Mouse (Mus musculus) frontal cortex, adult (tissue): ENCODE results near the gene Olfr1512.
"Not testable (repeated sequence)": the region's sequence is repeated elsewhere in the genome, so short reads cannot be mapped to it uniquely, and the experiment has no call there.

Experiments
- ATAC-seq: cut with Nextera tagmentation; 2 replicates; pipeline ENCODE4 v1.9.2; 2017; ENCODE audit warnings: mild to moderate bottlenecking, moderate library complexity, mixed read lengths; ENCODE audit not compliant: low TSS enrichment

The Olfr1512 gene

DNA sequence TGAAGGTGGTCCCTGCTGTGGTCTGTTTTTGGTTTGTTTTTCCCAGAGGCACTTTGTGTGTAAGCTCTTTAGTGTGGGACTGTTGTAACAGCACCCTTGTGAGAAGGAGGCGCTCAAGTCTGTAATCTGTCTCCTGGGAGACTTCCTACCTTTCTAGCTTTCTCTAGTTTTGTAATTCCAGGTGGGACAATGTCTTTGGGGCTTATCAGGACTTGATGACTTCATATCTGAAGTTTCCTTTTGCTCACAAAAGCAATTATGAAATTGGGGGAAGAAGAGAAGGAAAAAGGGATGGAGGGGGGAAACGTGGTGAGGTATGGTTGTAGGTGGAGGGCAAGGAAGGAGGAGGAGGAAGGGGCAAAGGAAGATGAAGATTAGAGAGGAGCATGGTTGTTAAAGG, at the start of gene Olfr1512:
TSS of gene Olfr1512 (minus strand) at position 101 of the 400 bp plus-strand sequence.
- no peak for ATAC-seq

DNA sequence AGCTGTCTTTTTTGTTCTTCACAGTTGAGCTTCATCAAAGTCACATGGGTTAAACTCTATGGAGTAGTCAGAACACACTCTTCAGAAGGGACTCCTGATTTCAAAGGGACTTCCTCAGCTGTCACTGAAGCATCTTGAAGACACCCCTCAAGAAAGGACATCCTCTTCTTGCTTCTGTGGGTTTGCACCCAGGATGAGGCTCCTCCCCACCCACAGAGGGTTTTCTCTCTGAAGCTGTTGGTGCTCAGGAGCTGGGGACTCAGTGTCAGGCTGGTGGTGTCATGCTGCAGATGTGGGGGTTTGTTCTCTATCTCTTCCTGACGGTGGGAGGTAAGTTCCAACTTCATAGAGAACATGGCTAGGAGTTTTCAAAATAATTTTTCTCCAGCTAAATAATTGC, 48.7 kb upstream of the Olfr1512 start:
- ATAC-seq, result no peak

DNA sequence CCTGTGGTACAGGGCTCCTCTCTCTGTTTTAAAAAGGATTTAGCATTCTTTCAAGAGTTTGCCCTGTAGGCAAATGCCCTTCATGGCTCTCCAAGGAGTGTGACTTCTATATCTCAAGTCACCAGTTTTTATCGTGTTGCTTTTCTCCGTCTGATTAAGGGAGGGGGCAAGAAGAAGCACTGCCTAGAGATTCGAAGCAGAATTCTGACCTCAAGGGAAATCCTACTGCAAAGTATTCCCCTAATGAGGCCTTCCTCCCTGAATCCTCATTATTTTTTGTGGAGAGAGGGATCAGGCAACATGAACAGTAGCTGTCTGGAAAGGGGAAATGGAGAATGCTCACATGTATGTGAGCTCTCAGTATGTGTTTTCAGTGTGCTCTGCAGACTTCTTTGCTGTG, 35.3 kb upstream of the Olfr1512 start, which contains the start of gene Olfr1510:
TSS of gene Olfr1510 (minus strand) at position 101 of the 400 bp plus-strand sequence.
- no peak for ATAC-seq

DNA sequence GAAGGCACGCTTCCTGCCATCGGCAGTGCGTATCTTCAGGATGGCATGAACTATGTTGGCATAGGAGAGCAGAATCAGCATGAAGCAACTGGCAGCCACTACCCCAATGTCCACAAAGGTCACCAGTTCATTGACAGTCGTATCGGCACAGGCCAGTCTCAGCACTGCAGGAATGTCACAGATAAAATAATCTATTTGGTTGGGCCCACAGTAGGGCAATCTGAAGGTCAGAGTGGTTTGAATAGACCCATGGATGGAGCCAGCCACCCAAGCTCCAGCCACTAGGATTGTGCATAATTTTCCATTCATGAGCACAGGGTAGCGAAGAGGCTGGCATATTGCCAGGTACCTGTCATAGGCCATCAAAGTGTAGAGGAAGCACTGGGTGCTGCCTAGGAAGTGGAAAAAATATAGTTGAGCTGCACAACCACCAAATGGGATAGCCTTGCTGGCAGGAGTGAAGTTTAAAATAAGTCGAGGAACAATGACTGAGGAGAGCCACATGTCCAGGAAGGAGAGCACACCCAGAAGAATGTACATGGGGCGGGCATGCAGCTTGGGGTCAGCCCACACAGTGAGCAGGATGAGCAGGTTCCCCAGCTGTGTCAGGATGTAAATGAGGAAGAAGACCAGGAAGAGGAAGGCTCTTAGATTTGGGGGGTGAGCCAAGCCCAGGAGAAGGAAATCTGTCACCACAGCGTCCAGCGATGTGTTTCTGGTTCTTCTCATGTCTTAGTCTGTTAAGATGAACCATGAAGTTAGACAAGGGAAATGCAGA, 31.4 kb upstream of the Olfr1512 start:
- not testable (repeated sequence) for ATAC-seq

DNA sequence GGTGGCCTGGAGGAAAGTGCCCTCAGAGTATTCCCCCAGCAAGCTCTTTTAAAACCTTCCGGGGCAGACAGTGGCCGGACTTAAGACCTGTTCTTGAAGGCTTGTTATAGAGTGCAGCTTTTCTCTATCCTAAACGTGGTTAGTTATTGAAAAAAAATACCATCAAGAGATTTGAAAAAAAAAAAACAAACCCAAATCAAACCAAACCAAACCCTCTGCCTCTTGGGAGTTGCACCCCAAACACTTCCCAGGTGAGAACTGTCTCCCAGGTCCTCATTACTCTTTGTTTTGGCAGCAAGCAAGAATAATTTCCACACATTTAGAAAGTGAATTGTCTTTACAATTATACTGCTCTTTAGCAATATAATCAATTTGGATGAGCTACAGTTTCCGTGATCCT, 18.3 kb upstream of the Olfr1512 start, which contains the start of gene Olfr1511:
TSS of gene Olfr1511 (minus strand) at position 101 of the 400 bp plus-strand sequence.
- no peak for ATAC-seq

DNA sequence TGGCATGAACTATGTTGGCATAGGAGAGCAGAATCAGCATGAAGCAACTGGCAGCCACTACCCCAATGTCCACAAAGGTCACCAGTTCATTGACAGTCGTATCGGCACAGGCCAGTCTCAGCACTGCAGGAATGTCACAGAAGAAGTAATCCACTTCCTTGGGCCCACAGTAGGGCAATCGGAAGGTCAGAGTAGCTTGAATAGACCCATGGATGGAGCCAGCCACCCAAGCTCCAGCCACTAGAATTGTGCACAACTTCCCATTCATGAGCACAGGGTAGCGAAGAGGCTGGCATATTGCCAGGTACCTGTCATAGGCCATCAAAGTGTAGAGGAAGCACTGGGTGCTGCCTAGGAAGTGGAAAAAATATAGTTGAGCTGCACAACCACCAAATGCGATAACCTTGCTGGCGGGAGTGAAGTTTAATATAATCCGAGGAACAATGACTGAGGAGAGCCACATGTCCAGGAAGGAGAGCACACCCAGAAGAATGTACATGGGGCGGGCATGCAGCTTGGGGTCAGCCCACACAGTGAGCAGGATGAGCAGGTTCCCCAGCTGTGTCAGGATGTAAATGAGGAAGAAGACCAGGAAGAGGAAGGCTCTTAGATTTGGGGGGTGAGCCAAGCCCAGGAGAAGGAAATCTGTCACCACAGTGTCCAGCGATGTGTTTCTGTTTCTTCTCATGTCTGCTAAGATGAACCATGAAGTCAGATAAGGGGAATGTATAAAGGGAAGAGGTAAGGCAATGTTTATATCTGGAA, 11.3 kb upstream of the Olfr1512 start:
- not testable (repeated sequence) for ATAC-seq

DNA sequence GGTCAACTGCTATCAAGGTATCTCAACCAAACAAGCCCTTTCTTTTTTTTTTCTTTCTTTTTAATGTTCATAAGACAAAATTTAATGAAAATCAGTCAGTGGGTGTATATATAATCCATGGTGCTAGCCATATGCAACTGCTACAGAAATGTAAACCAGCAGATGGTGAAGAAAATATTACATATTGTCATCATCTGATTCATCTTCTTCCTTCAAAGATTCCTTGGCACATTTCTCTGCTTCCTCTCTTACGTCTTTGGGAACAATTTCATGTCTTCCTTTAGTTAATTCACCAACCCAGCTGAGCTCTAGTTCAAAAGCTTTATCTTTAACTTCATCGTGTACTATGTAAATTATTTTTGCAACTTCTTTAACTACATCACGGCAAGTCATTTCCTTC, 10.2 kb downstream of the Olfr1512 start:
- ATAC-seq, result peak; percentile 85

DNA sequence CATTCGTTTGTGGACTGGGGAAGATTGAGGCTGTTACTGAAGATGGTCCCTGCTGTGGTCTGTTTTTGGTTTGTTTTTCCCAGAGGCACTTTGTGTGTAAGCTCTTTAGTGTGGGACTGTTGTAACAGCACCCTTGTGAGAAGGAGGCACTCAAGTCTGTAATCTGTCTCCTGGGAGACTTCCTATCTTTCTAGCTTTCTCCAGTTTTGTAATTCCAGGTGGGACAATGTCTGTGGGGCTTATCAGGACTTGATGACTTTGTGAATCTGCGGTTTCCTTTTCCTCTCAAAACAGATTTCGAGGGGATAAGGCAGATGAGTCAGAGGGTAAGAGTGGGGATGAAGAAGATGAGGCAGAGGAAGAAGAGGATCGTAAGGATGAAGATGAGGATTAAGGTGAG, 22.7 kb downstream of the Olfr1512 start, which contains the start of gene Olfr1513:
TSS of gene Olfr1513 (minus strand) at position 101 of the 400 bp plus-strand sequence.
- ATAC-seq, result no peak

DNA sequence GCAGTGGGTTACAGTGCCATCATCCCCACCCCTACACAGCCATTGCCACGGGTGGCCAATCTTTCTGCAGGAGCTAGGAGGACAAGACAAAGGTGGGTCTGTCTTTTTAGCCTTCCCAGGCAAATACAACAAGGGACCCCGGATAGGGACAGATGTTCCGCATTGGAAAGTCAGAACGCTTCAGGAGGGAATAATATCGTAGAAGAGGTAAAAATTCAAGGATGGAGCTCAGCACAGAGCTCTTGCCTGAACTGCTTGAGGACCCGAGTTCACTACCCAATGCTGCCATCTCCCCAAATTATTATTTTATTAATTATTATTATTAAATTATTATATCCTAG, 39.5 kb downstream of the Olfr1512 start:
- ATAC-seq, result no peak

DNA sequence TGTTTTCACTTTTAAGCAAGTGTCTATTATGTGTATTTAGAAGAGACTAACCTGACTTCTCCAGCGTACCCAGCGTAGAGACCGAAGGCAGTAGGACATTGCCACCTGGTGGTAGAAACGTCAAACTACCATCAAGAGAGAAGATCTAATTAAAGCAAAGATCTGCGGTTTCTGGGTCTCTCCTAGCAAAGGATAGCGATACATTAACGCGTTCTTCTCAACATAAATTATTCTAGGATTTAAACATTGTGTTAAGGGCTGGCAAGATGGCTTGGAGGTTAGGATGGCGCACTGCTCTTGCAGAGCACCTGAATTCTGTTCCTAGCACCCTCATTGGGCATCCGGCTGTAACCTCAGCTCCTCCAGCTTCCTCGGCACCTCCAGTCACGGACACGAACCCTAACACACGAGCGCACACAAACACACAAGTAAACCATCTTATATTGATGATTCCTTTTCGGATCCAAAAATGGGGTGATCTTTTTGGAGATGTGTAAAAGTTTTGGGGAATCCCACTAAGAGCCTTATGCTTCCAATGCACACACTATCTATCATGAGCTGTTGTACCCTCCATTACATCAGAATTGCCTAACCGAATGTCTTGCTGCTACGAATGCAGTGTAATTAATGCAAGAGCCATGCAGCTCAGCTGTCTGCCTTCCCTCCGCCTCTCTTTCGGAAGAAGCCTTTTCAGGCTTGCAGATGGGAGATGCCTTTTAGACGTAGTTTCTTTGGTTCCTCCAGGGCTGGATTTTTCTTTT, 40.0 kb downstream of the Olfr1512 start:
- peak; percentile 90 for ATAC-seq

DNA sequence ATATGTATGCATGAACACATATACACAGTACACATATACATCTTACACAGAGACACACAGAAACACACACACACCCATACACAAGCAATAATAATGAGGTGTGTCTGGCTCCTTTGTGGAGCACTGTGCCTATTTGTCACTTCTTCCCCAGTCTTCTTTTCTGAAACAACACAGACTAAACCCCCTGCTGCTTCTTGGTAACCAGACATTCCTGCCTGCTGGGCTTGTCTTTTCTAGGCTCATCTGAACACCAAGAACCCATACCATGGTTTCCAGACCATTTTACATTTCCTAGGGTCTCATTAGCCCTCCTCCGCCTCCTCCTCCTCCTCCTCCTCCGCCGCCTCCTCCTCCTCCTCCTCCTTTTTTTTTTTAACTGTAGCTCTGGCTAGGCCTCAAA, 46.8 kb downstream of the Olfr1512 start:
- no peak for ATAC-seq

DNA sequence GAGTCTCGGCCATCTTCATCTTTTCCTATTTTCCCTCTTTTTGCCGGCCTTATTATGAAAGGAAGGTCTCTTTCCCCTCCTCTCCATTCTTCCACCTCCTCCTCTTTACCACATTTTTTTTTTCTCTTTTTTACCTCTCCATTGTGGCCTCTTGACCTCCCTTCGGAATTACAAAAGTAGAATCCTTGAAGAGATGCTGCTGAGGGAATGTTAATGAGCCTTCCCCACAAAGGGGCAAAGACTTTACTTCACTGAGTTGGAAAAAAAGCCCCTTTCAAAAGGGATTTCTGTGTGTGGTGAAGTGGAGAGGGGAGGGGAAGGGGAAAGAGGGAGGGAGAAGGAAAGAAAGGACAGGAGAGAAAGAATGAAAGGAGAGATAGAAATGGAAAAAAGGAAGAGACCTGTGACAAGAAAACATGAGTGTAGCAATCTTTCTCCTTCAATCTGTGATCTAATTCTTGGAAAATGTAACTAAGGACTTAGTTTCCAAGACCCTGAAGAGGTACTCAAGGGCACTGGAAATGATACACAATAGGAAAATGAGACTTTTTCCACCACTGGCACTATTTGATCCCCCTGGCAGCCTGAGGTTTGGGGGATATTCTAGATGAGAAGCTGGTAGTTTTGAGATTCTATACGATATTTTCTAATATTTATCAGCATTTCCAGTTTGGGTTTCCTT, 47.8 kb downstream of the Olfr1512 start:
- no peak for ATAC-seq

DNA sequence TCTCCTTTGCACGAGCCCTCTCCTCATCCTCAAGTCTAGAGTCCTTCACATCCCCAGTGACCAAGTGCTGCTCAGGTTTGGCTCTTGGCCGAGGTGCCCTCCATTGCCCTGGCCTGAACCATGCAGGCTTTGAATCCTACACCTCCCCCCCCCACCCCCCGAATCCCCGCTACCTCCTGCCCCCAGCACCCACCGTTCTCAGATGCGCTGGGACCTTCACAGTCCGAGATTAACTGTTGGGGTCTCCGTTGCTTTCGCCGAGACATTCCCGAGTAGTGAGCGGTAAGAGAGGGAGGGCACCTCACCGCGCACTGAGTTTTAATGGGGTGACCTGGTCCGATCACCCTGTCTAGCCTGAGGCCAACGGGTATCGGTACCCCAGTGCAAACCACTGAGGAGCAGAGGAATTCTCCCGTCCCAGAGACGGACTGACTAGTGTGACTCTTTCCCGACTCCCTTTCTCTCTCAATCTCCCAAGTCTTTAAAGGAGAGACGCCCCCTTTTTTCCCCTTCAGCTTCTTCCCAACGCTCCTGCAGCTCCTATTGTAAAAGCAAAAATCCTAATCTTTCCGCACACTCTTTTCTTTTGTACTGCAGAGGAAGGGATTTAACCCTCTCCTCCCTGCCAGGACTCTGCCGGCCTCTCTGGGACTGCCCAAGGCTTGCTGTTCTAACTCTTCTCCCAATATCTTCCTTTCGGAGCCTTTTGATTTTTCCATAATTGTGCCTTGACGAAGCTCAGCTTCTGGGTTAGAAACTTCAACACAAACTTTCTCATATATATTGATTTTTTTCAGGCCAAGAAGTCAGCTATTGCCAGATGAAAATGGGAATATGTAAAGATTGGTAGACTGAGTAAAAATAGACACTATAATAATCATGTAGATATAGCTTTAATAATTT, 50.8 kb downstream of the Olfr1512 start, which contains the start of gene Sall2:
TSS of gene Sall2 (minus strand) at position 853 of the 903 bp plus-strand sequence.
- ATAC-seq, result no peak

DNA sequence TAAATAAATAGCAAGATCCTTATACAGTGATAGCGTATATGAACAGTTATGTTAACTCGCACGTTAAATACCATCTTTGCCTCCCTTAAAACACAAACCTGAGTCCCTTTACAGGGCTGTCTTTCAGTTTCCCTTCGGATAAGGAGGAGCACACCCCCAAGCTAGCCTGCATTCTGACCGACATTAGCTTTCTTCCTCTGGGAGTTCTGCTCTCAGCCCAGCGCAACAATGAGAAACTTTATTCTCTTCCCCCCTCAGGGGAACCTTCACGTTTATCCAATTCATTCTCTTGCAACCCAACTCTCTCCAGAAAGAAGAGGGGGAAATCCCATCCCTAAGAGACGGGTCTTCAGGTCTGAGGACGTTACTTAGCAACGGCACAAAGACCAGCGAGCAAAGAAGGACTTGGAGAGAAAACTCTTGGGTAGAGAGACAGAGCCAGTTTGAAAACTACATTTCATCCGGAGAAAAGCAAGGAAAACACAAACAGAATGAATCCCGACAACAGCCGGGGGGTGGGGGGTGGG, 51.5 kb downstream of the Olfr1512 start:
- no peak for ATAC-seq

DNA sequence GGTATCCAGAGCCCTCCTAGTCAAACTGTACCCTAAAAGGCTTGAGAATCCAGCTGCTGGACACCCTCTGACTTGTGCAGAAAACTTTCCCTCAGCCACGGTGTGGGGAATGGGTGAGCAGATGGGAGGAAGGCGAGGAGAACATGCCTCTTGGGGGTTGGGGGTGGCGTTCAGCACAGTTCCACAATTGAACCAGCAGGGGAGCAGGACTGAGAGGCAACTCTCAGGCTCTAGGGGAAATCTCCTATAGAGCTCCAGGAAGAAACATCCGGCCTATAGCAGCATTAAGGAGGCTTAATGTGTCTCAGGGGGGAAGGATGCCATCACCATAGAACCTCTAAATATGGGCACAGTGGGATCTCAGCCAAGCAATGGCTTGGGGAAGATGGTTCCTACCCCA, 53.1 kb downstream of the Olfr1512 start:
- peak; percentile 94 for ATAC-seq
